Mouse (Mus musculus): ENCODE results near the gene 9530068E07Rik.

Gene 9530068E07Rik

DNA sequence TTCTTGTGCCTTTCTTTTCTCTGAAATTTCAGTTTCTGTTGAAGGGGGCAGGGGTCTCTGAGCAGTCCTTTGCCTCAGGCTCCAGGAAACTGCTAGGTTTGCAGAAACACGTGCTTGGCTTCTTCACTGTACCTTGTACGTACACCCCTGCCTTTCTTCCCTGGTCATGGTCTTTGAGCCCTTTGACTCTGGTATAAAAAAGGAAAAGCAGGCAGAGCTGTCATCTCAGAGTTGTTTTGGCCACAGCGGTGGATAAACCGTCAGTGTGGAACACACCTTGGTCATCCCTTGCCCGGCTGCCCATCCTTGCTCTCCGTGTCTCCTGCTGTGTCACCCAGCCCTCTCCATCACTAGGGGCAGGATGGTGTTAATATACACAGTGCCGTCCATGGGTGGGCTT, 23.6 kb downstream of the 9530068E07Rik start:
- in situ Hi-C loops (cut with MboI; ENCODE audit: low sequenced_read_pairs): no loop called here

GRCm38 (mm10) chr11:52420296-52421052, 24.2 kb downstream of the 9530068E07Rik start:
- in situ Hi-C loops (cut with MboI; ENCODE audit: low sequenced_read_pairs): no loop called here

GRCm38 (mm10) chr11:52421053-52421778, 25.0 kb downstream of the 9530068E07Rik start:
- in situ Hi-C loops (cut with MboI; ENCODE audit: low sequenced_read_pairs): no loop called here

DNA sequence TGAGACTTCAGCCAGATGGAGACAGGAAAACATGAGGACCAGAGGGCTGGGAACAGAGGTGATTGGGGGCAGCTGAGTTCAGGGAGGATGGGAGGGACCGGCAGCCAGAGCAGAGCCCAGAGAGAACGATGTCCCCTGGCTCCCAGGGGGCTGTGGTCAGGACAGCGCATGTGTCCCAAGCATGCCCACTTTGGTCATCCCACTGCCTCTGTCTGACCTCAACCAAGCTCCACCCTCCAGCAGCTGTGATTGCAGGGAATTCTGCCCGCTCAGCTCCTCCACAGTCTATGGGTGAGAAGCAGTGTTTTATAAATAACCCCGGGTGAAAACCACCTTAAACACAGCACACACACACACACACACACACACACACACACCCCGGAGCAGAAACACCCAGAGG, 33.2 kb downstream of the 9530068E07Rik start:
- in situ Hi-C loops (cut with MboI; ENCODE audit: low sequenced_read_pairs): no loop called here

DNA sequence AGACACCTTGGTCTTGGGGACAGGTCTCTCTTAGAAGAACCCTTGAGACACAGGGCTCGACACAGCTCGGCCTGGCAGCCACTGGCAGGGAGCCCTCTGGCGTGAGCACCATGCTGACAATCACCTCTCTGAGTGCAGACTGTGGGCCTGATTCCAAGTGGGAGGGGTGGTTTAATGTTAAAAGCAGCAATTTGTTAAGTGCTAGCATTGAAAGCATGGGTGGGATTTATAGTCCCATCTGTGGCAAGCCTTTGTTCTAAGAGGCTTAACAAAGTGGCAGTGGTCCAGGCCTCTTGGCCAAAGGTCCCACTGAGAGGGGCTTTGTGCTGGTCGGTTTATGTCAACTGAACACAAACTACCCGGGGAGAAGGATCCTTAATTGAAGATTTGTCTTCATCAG, 35.4 kb downstream of the 9530068E07Rik start:
- in situ Hi-C loops (cut with MboI; ENCODE audit: low sequenced_read_pairs): no loop called here

- in situ Hi-C loops (cut with MboI; ENCODE audit: low sequenced_read_pairs): no loop called here
Observed at GRCm38 (mm10) chr11:52432148-52432547, 35.9 kb downstream of the 9530068E07Rik start.

GRCm38 (mm10) chr11:52433076-52433796, 37.0 kb downstream of the 9530068E07Rik start:
- in situ Hi-C loops (cut with MboI; ENCODE audit: low sequenced_read_pairs): no loop called here

DNA sequence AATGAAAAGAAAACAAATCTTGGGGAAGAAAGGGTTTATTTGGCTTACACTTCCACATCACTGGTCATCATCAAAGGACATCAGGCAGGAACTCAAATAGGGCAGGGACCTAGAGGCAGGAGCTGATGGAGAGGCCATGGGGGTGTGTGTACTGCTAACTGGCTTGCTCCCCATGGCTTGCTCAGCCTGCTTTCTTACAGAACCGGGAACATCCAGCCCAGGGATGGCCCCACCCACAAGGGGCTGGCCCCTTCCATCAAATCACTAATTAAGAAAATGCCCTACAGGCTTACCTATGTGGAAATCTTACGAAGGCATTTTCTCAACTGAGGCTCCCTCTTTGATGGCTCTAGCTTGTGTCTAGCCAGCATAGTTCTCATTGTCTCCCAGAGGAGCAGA, 37.6 kb downstream of the 9530068E07Rik start:
- in situ Hi-C loops (cut with MboI; ENCODE audit: low sequenced_read_pairs): no loop called here

DNA sequence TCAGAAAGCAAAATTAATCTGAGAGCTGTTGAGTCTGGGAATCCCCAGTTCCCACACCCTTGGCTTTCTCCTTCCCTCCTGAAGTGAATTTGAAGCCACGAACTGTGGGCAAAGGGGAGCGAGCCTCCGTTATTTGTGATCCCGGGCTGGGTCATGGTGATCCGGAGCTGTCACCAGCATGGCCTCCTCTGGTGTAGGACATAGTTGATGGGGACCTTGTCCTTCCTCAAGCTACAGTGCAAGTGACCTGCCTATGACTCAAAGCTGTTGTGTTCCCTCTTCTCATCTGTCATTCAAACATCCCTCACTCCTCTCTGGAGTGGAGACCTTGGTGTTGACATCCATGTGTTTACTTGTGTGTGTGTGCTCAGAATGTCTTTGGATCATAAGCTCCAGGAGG, 39.2 kb downstream of the 9530068E07Rik start:
- in situ Hi-C loops (cut with MboI; ENCODE audit: low sequenced_read_pairs): no loop called here

- in situ Hi-C loops (cut with MboI; ENCODE audit: low sequenced_read_pairs): no loop called here
Observed at GRCm38 (mm10) chr11:52437123-52437522, 40.9 kb downstream of the 9530068E07Rik start.

GRCm38 (mm10) chr11:52441096-52441495, 44.9 kb downstream of the 9530068E07Rik start:
- in situ Hi-C loops (cut with MboI; ENCODE audit: low sequenced_read_pairs): no loop called here

GRCm38 (mm10) chr11:52447242-52447641, 51.0 kb downstream of the 9530068E07Rik start:
- in situ Hi-C loops (cut with MboI; ENCODE audit: low sequenced_read_pairs): no loop called here

DNA sequence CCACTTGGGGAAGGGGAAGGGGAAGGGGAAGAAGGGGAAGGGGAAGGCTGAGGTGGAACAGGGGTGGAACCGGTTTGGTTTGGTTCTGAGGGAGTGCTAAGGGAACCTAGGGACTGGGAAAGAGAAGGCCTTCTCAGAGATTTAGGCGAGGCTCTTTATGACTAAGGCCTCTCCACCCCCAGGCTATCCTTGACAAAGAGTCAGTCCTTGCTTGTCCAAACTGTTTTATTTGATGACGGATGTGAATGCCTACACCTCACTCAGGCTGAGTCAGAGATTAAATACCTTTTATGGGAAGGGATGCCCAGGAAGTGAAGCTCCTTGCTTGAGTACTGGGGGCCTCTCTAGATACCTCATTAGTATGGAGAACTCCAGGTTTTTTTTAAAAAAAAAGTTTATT, 52.8 kb downstream of the 9530068E07Rik start:
- in situ Hi-C loops (cut with MboI; ENCODE audit: low sequenced_read_pairs): no loop called here

DNA sequence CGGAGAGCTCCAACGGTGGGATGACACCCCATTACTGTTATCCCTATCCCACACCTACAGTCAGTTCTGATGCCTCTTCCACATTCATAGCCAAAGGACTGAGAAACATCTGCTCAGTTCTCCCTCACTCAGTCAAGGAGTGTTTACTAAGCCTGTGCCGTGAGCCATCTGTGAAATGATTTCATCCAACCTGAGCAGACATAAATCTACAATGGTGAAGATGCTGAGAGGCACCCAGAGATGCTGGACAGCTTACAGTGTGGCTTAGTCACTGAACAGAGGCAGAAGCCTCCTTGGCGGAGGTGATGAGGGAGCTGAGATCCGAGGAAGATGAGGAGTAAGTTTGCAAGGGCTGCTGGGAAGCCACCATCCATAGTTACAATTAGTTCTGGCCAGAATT, 62.1 kb downstream of the 9530068E07Rik start:
- in situ Hi-C loops (cut with MboI; ENCODE audit: low sequenced_read_pairs): no loop called here
